Mouse (Mus musculus): ENCODE measurements around the gene Ddx58.

GRCm38 (mm10) chr4:40193461-40193860 is 46.2 kb downstream of the Ddx58 start:
- no peak for TF ChIP-seq CTCF (IDR thresholded peaks at IDR 0.05; ENCODE audit: control insufficient read depth, insufficient read depth, insufficient read length)
- TF ChIP-seq MAX (IDR thresholded peaks at IDR 0.05), result no peak
- no peak for TF ChIP-seq MYOD1 (IDR thresholded peaks at IDR 0.05; ENCODE audit: control insufficient read depth, insufficient read length, low read depth)
- no peak for TF ChIP-seq USF1 (IDR thresholded peaks at IDR 0.05; ENCODE audit: low read depth)
- no peak for TF ChIP-seq CEBPB (IDR thresholded peaks at IDR 0.05; ENCODE audit: low read depth)
- no peak for TF ChIP-seq MYOG (IDR thresholded peaks at IDR 0.05; ENCODE audit: control insufficient read depth, extremely low read depth, insufficient read length)
- TF ChIP-seq FOSL1 (IDR thresholded peaks at IDR 0.05; ENCODE audit: insufficient read depth, low read length, poor library complexity, severe bottlenecking), result no peak
